Mouse (Mus musculus): Measurements from ENCODE around the gene Serpinf2. TPM values are rescaled to one million over a fixed set of nuclear protein-coding genes. Genes with fewer than 3 reads are reported as not detected.

Gene Serpinf2
- 893 and 902 TPM in 2 replicates for polyA plus RNA-seq (2012; rRNA removed)

GRCm38 (mm10) chr11:75439363-75439762 lies at the start of gene Serpinf2:
Gene Serpinf2, minus strand, starts transcription at chr11:75439591.

GRCm38 (mm10) chr11:75486601-75487285 lies 47.4 kb upstream of the Serpinf2 start, which contains the start of gene Prpf8:
Gene Prpf8, plus strand, starts transcription at chr11:75486816.

GRCm38 (mm10) chr11:75460844-75461742 lies 21.7 kb upstream of the Serpinf2 start, which contains the start of gene Tlcd2:
Gene Tlcd2, plus strand, starts transcription at chr11:75461715.

GRCm38 (mm10) chr11:75453991-75454930 lies 14.9 kb upstream of the Serpinf2 start, which contains the start of gene Wdr81:
Gene Wdr81, minus strand, starts transcription at chr11:75454717.

GRCm38 (mm10) chr11:75422013-75422792 lies 17.2 kb downstream of the Serpinf2 start, which contains the start of gene Serpinf1:
Gene Serpinf1, minus strand, starts transcription at chr11:75422701.

Other genes with a start within 250 kb of the Serpinf2 start
- gene Dph1, start 248.3 kb downstream of the Serpinf2 start, polyA plus RNA-seq (2012; rRNA removed): 10.3 and 10.8 TPM in 2 replicates
- 0.87 and 0.93 TPM in 2 replicates for gene Rtn4rl1, start 245.8 kb downstream of the Serpinf2 start, polyA plus RNA-seq (2012; rRNA removed)
- gene Rpa1, start 91.3 kb downstream of the Serpinf2 start, polyA plus RNA-seq (2012; rRNA removed): 29.0 and 30.1 TPM in 2 replicates
- 1.9 TPM in 2 replicates for gene Smyd4, start 91.2 kb downstream of the Serpinf2 start, polyA plus RNA-seq (2012; rRNA removed)
- 258 and 287 TPM in 2 replicates for gene Serpinf1, start 16.9 kb downstream of the Serpinf2 start, polyA plus RNA-seq (2012; rRNA removed)
- gene Wdr81, start 15.1 kb upstream of the Serpinf2 start, polyA plus RNA-seq (2012; rRNA removed): 10.1 and 11.8 TPM in 2 replicates
- gene Tlcd2, start 22.1 kb upstream of the Serpinf2 start, polyA plus RNA-seq (2012; rRNA removed): 11.5 and 18.6 TPM in 2 replicates
- gene Prpf8, start 47.2 kb upstream of the Serpinf2 start, polyA plus RNA-seq (2012; rRNA removed): 27.8 and 32.4 TPM in 2 replicates
- 8.7 and 9.7 TPM in 2 replicates for gene Rilp, start 70.5 kb upstream of the Serpinf2 start, polyA plus RNA-seq (2012; rRNA removed)
- 4.7 and 4.8 TPM in 2 replicates for gene Scarf1, start 73.9 kb upstream of the Serpinf2 start, polyA plus RNA-seq (2012; rRNA removed)
- gene Slc43a2, start 92.1 kb upstream of the Serpinf2 start, polyA plus RNA-seq (2012; rRNA removed): 3.7 and 4.3 TPM in 2 replicates
- gene Pitpna, start 148.5 kb upstream of the Serpinf2 start, polyA plus RNA-seq (2012; rRNA removed): 31.1 and 31.4 TPM in 2 replicates
- 16.7 and 18.8 TPM in 2 replicates for gene Inpp5k, start 191.4 kb upstream of the Serpinf2 start, polyA plus RNA-seq (2012; rRNA removed)
- gene Myo1c, start 210.9 kb upstream of the Serpinf2 start, polyA plus RNA-seq (2012; rRNA removed): 31.0 and 38.8 TPM in 2 replicates
- 23.2 and 23.9 TPM in 2 replicates for gene Crk, start 239.7 kb upstream of the Serpinf2 start, polyA plus RNA-seq (2012; rRNA removed)

Measured in liver, embryonic 18 days (tissue).